Mouse (Mus musculus) CD4-positive helper T cell, adult 2 months (primary cell): ENCODE measurements around the gene Crabp2.

Source experiments
- DNase-seq: peaks from one replicate; pipeline ENCODE4 v3.0.0-alpha.2; 2012; ENCODE audit warnings: low read depth, missing footprints, low spot score

Crabp2 gene

DNA sequence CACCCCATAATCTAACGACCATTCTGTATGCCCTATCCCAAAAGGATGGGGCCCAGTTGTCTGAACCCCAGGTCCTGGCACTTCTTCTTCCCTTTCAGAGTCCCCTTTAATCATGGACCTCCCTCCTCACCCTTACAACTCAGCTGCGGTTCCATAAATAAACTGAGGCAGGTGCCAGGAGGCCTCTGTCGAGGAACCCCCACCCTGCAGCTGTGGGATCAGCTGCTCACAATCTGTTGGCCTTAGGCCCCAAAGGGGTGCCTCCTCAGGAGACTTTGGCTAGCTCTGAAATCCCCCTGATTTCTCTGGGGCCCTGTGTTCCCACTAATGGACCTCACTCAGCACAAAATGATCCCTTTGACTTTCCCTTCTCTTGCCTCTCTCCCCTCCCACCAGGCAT is 35.6 kb downstream of the Crabp2 start:
- no peak for DNase-seq

DNA sequence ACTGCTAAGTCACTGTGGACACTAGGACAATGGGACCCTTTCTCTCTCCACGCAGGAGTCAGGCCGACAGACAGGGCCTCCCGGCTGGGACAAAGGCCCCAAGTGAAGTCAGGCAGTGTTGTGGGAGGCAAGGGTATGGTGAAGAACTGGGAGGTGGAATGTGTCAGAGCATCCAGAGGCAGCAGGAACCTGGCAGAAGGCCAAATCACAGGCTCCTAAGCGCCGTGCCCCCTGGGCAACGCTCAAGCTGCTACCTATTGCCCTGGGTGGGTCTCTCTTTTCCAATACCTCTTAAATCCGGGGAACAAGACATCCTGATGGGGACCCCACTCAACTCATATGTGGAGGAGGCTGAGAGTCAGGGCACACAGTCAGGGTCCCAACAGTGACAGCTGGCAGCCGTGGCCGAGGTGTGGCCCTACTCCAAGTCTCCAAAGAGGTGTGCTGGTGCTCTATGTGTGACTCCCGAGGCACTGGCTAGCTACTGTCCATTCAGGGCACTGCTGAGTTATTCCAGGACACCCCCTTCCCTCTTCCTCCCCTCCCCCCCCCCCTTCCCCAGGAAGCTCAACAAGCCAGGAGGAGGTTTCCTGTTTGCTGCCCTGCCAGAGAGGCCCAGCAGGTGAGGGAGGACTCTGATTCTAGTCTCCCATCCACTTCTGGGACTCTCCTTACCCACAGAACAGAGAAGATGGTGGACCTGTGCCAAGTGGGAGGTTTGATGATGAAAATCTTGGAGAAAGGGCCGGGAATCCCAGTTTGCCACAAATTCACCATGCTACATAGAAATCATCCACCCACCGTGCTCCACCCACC is 37.2 kb downstream of the Crabp2 start:
- DNase-seq: no peak

DNA sequence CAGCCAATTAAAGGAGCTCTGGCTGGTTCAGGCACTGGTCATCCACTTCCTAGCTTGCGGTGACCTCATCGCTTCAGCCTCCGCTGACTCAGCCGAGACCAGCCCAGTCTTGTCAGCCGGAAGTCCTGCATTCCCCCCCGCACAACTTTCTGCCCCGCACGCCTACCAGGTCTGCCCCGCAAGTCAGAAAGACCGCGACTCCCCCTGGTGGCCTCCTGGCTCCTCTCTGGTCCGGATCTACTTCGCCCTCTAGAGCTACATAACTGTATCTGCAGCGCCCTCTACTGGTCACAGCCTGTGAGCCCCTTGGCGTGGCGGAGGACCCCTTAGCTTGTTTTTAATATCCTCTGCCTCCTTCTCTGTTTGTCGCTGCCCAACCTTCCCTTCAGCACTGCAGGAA is 38.4 kb downstream of the Crabp2 start:
- peak; percentile 89 for DNase-seq

DNA sequence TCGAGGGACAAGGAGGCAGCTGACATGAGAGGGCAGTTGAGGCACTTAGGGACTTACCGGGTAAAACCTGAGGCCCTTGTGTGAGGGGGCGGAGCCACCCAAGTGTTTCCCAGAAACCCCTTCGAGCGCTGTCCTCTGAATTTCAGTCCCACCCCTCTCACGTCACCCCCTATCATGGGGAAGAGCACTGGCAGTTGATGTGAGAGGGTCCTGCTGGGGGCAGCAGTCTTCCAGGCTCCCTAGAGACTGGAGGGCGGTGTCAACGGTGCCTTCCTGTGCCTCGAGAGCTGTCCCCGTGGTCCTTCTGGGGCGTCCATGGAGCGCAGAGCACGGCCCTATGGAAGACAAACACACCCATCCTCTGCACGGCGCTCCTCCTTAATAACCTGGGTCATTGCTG is 39.2 kb downstream of the Crabp2 start:
- DNase-seq: peak; percentile 66

DNA sequence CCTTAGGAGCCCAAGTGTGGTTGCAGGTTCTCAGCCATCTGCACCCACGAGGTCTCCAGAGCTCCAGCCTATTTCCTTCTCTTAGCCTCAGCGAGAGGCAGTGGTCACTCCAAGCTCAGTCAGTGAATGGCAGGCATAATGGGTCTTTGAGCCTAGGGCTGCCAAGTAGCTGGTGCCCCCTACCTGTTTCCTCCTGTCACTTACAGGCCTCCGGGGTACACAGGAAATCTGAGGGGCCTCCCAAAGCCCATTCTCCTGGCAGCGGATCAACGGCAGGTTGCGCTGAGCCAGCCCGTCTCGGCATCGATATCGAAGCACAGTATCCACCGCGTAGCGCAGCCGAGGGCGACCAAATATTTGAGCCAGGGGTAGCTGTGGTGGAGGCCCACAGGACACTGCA is 39.6 kb downstream of the Crabp2 start:
- DNase-seq: peak; percentile 17

DNA sequence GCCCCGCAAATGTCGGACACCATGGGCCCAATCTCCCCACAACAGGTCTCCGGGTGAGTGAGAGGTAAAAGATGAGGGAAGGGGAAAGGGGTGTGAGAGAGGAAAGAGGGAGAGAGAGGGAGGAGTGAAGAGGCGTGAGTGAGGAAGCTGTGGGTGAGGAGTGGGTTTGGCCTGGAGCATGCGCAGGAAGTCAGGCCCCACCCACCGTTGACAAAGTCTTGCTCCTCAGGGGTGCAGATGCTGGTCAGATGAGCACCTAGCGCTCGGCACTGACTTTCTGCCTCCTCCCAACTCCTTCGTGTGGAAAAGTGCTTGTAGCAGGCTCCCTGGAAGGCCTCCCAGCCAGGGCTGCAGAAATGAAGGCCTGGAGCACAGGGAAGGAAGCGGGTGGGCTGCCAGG is 41.5 kb downstream of the Crabp2 start:
- DNase-seq: no peak

DNA sequence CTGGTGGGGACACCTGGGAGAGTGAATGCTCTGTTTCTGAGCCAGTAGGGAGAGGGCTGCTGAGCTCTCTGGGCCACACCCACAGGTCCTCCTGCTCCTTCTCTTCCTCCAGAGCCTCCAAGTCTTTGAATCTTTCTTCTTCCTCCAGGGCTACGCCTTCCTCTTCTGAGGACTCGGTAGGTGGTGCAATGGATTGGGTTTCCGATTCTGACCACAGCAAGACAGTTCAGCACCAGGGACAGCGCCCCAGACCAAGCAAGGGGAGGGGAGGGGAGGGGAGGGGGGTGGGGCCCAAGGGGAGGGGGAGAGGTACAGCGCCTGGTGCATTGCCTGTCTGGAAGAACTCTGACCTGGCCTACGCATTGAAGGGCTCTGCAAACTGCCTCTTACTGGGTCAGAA is 45.0 kb downstream of the Crabp2 start:
- peak; percentile 28 for DNase-seq

DNA sequence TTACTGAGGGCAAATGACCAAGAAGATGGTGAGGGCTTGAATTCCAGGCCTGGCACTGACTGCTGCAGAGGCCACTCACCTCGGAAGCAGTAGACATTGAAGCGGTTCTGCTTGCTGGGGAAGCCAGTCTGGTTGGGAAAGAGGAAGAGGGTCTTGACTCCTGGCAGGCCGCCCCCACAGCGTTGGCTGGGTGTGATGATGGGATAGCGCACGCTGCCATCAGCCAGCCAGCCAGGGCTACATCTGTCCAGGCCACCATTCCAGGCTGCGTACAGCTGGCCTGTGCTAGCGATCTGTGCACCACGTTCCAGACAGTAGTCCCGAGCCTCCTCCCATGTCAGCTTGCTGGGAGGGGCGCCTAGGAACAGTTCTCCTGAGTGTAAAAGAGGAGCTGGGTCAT is 46.9 kb downstream of the Crabp2 start:
- DNase-seq: no peak

DNA sequence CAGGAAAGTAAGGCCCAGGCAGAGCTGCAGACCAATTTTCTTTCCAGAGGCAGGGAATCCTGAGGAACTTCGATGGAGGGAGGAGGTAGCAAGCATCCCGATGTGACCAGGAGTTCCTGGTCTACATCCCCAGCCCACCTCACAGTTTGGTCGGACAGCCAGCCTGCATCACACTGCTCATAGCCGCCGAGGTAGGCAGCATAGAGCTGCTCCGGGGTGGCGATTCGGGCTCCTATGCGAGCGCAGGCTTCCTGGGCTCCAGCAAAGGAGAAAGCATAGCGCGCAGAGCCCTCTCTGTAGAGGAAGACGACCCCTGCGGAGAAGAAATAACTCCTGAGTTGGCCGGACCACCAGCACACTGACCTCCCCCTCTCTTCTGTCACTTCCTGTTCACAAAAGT is 47.9 kb downstream of the Crabp2 start:
- DNase-seq: no peak

DNA sequence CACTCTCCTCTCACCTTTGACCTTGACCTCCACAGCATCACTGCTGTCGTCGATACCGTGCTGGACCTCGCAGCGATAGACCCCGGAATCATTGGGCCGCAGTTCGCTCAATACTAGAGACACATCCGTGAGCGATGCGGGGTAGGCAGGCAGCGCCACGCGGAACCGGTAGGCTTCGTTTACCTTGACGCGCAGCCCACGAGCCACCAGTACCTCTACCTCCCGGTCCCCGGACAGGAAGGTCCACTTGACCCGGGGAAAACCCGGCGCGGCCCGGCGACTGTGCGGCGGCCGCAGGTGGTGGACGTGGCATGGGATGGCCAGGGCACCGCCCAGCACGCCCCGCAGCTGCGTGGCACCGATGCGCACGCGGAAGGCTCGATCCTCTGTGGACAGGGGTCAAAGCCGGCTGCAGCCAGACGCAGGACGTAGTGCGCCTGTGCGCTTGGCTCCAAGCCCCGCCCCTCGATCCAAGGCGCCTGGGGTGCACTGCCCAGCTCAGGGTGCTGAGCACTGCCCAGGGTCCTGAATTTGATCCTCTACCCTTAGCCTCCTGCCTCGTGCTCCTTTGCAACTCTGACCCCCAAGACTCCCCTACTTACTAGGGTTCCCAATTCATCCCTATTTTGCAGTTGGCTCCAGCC is 48.6 kb downstream of the Crabp2 start:
- DNase-seq: no peak

DNA sequence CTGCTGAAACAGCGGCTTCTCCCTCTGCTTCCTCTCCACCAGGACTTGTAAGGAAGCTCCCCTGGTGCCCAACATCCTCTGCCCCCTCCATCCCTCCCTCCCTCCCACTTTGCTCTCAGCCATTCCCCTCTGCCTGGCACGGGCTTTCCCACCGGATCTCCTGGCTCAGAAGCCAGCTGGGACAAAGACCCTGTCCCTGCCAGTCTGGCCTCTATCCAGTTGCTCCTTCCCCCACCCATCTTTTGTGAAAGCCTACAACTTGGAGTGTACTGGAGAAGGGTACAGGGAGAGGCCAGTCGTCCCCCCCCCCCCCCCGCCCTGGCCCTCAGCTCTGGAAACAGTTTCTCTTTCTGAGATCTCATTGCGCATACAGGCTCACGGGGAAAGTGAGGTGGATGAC is 50.3 kb downstream of the Crabp2 start:
- no peak for DNase-seq

DNA sequence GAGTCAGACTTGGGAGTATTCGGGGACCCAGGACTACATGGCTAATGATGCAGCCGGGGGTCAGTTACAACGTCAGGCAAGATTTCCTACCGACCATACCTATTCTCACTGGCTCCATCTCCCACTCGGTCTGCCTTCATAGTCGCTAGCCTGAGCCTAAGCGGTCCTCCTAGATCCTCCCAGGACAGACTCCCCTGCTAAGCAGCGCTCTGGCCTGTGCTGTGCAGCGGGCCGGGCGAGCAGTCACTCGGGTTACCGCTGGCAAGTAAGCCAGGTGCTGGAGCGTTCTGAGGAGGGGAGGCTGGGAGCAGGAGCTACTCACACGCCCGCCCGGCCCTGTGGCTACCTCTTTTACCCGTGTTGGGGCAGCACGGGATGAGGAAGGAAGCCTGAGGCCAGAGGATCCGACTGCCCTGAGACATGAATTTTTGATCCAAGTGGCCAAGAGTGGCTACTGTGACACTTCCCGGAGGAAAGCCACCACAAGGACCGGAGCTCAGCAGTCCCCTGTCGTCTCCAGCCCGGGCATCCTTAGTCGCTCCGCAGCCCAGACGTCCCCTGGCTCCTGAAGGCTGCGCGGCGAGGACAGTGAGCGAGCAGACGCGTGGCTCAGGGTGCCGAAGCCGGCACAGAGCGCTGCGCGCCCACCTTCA is 50.9 kb downstream of the Crabp2 start:
- DNase-seq: no peak

DNA sequence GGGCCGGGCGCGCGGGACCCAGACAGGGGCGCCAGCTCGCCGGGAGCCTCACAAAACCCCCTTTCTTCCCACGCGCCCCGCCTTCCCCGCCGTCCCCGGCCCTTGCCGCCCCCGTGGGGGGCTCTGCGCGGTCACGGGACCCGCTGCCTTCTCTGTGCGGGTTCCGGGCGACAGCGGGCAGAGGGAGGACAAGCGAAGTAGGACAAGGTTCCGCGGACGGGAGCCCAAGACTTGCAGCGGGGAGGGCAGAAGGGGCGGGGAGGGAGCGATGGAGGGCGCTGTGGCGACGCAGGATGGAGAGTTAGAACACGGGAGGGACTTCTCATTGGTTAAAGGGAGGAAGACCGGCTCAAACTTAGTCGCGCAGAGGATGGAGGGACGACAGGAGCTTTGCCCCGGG is 51.7 kb downstream of the Crabp2 start, which contains the start of gene Bcan:
Gene Bcan (minus strand): TSS at position 50 of the 400 bp plus-strand sequence.
- no peak for DNase-seq

DNA sequence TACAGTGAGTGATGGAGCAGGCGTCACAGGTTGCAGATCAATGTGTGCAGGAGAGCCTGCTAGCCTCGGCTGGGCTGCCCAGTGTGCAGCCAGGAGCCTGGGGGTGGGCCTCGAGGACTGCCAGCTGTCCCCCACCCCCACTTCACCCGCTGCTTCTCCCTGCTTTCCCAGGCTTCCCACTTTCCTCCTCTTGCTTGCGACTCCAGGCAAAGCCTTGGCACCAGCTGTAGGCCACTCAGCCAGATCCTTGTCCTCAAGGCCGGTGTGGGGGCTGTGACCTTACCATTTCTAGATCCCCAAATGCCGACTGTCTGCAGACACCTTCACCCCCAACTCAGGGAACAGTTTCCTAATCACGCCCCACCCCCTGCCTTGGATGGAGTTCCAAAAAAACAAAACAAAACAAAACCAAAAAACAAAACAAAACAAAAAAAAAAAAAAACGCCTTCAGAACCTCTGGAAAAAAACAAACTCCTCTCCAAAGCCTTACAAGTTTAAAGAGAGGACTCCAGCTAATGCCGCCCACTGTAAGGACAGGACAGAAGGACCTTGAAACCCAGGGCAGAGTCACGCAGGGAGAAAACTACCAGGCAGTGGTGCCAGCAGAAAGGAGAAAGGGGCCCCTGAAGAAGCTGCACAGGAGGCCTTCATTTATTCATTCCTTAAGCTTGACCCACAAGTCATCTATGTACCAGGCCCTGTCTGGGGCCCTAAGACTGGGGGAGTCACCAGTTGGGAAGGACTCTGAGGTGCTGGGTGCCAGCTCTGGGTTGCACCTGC is 52.5 kb downstream of the Crabp2 start:
- no peak for DNase-seq

DNA sequence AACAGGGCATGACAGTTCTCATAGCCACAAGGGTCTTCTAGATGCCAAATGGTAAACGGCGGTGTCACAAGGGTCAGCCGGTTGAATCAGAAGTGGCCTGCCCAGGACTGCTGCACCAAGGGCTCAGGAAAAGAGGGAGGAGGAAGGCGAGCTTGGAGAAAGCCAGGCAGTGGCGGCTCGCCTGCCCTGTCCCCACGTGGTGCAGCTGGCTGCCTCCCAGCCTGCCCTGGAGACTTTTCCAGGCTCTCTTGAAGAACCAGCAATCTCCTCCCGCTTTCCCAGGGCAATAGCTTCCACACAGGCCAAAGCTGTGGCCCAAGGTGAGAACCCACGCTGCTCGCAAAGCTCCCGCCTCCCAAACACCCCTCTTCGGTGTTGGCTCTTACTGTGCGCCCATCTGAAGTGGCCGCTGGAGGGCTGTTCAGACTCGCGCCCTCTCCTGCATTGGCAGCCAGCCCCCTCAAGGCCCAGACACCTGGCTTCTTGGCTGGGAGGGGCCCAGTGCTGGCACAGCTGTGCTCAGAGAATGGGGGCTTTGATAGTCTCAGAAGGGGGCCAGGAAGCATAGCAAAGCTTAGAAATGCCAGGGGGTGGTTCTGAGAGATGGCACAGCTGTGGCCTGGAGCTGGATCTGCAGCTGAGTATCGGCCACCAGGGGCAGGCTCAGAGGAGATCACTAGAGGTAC is 54.0 kb downstream of the Crabp2 start:
- DNase-seq: no peak
